Mouse (Mus musculus) ES-E14 (cell line): ENCODE results near the gene Tmem72. TPM values are rescaled to one million over a fixed set of nuclear protein-coding genes. Genes with fewer than 3 reads are reported as not detected.

Source experiments
- DNase-seq: peaks from one replicate; pipeline ENCODE4 v3.0.0-alpha.2; 2013; ENCODE audit warnings: low read depth, low spot score
- H3K27ac ChIP-seq: 2 replicates; pipeline ENCODE4 v1.5.1; 2012; ENCODE audit warnings: low read depth, mild to moderate bottlenecking, low read length, moderate library complexity, mixed read lengths; ENCODE audit not compliant: poor library complexity, insufficient read depth, severe bottlenecking
- H3K36me3 ChIP-seq: 2 replicates; pipeline ENCODE4 v1.6.1; 2012; ENCODE audit warnings: mild to moderate bottlenecking, low read length, moderate library complexity, mixed read lengths; ENCODE audit not compliant: control insufficient read depth, poor library complexity, insufficient read depth, severe bottlenecking
- H3K4me1 ChIP-seq, 2 experiments: fragments of 150-350 bp in 1 of 2; sonication (generic) in 1 of 2; 2 replicates each; pipeline ENCODE4 v1.6.1; 2012; ENCODE audit warnings: low read length in 2 of 2, mild to moderate bottlenecking in 1 of 2, mixed read lengths in 1 of 2; ENCODE audit not compliant: control insufficient read depth in 2 of 2, insufficient read depth in 2 of 2, poor library complexity in 1 of 2
- H3K4me3 ChIP-seq, 2 experiments: fragments of 150-350 bp in 1 of 2; sonication (generic) in 1 of 2; 2 replicates each; pipeline ENCODE4 v1.5.1; 2012; ENCODE audit warnings: low read length in 2 of 2, low read depth in 1 of 2, mild to moderate bottlenecking in 1 of 2, mixed read lengths in 1 of 2; ENCODE audit not compliant: insufficient read depth in 1 of 2, poor library complexity in 1 of 2, severe bottlenecking in 1 of 2
- H3K9ac ChIP-seq: 2 replicates; pipeline ENCODE4 v1.6.1; 2012; ENCODE audit warnings: low read depth, mild to moderate bottlenecking, low read length, mixed read lengths; ENCODE audit not compliant: poor library complexity, insufficient read depth, severe bottlenecking
- H3K9me3 ChIP-seq: fragments of 150-350 bp; sonication (generic); 2 replicates; pipeline ENCODE4 v1.6.1; 2012; ENCODE audit warnings: low read depth, mild to moderate bottlenecking, low read length; ENCODE audit not compliant: control insufficient read depth, insufficient read depth
- CHD2 ChIP-seq: IDR thresholded peaks from 2 replicates; pipeline ENCODE4 v1.6.1; 2014; ENCODE audit warnings: mild to moderate bottlenecking, low read depth, low read length, inconsistent platforms
- HCFC1 ChIP-seq: IDR thresholded peaks from 2 replicates; pipeline ENCODE4 v1.6.1; 2012; ENCODE audit warnings: low read length, inconsistent platforms, borderline replicate concordance; ENCODE audit not compliant: insufficient read depth
- MAFK ChIP-seq: IDR thresholded peaks from 2 replicates; pipeline ENCODE4 v1.6.1; 2014; ENCODE audit warnings: mild to moderate bottlenecking, low read depth, low read length, inconsistent platforms; ENCODE audit not compliant: insufficient read depth
- ZC3H11A ChIP-seq: IDR thresholded peaks from 2 replicates; pipeline ENCODE4 v1.6.1; 2012; ENCODE audit warnings: low read depth, mild to moderate bottlenecking, inconsistent platforms, low read length, borderline replicate concordance
- ZNF384 ChIP-seq: IDR thresholded peaks from 2 replicates; pipeline ENCODE4 v1.6.1; 2012; ENCODE audit warnings: low read depth, low read length, inconsistent platforms
- in situ Hi-C, 2 experiments: fragments of 600-800 bp; cut with MboI; formaldehyde crosslinking; loops; one replicate each; pipeline ENCODE4 v1.15.1; 2025; ENCODE audit warnings: low sequenced_read_pairs in 2 of 2, inconsistent platforms in 1 of 2; ENCODE audit not compliant: unreplicated experiment in 2 of 2
- total RNA-seq: library from RNA; depleted of rRNA; stranded (reverse); fragments of 300-350 nt; gene quantifications from 2 replicates; pipeline ENCODE4 v1.2.3, GENCODE M21; 2012

The Tmem72 gene
- total RNA-seq, 1 experiment = 0.62 TPM

GRCm38 (mm10) chr6:116738046-116738445 is 21.3 kb upstream of the Tmem72 start:
- in situ Hi-C loops = no loop called here
- no peak for TF ChIP-seq HCFC1
- no peaks in the 10 kb centered on the region for H3K36me3 ChIP-seq
- H3K9ac ChIP-seq = no peak overlapping the region
- no peaks in the 10 kb centered on the region for H3K9me3 ChIP-seq
- no peak overlapping the region for H3K4me3 ChIP-seq
- H3K4me1 ChIP-seq = no peaks in the 10 kb centered on the region
- H3K27ac ChIP-seq = no peak overlapping the region
- DNase-seq = no peak

- Histone ChIP-seq H3K27ac (no peak overlapping the region), H3K4me1 (no peaks in the 10 kb centered on the region), H3K36me3 (no peaks in the 10 kb centered on the region), H3K9me3 (no peaks in the 10 kb centered on the region), H3K4me3 (no peak overlapping the region), H3K9ac (no peak overlapping the region)
- TF ChIP-seq MAFK (no peak), CHD2 (no peak), ZNF384 (no peak), HCFC1 (no peak), ZC3H11A (no peak)
- no peak for DNase-seq
- in situ Hi-C loops = no loop called here
These were observed 18.6 kb upstream of the Tmem72 start for GRCm38 (mm10) chr6:116735361-116735760.

- Histone ChIP-seq H3K9ac (no peak overlapping the region), H3K4me1 (no peaks in the 10 kb centered on the region), H3K9me3 (no peaks in the 10 kb centered on the region), H3K4me3 (no peak overlapping the region), H3K36me3 (no peaks in the 10 kb centered on the region), H3K27ac (no peak overlapping the region)
- DNase-seq = no peak
- in situ Hi-C loops = no loop called here
- TF ChIP-seq ZNF384 (no peak), HCFC1 (no peak), MAFK (peak; percentile 90), CHD2 (no peak), ZC3H11A (no peak)
These were observed 16.9 kb upstream of the Tmem72 start for GRCm38 (mm10) chr6:116733577-116733976.

GRCm38 (mm10) chr6:116724489-116725160 is 7.9 kb upstream of the Tmem72 start:
- DNase-seq = no peak
- no peak overlapping the region for H3K27ac ChIP-seq
- H3K36me3 ChIP-seq = no peaks in the 10 kb centered on the region
- no peak overlapping the region for H3K4me3 ChIP-seq
- H3K9me3 ChIP-seq = no peaks in the 10 kb centered on the region
- H3K9ac ChIP-seq = no peak overlapping the region
- no peaks in the 10 kb centered on the region for H3K4me1 ChIP-seq
- TF ChIP-seq ZC3H11A (no peak), HCFC1 (no peak), MAFK (no peak)
- in situ Hi-C loops = no loop called here

- Histone ChIP-seq H3K9ac (no peak overlapping the region), H3K36me3 (no peaks in the 10 kb centered on the region), H3K4me3 (no peak overlapping the region), H3K4me1 (no peaks in the 10 kb centered on the region), H3K9me3 (no peaks in the 10 kb centered on the region), H3K27ac (no peak overlapping the region)
- no peak for DNase-seq
- TF ChIP-seq ZNF384 = no peak
- TF ChIP-seq HCFC1 = no peak
- no peak for TF ChIP-seq ZC3H11A
- TF ChIP-seq MAFK = no peak
- no peak for TF ChIP-seq CHD2
- in situ Hi-C loops = no loop called here
These were observed 2.2 kb upstream of the Tmem72 start for GRCm38 (mm10) chr6:116718920-116719319.
